Mouse (Mus musculus): ENCODE data around the gene Rnf227. TPM values are rescaled to one million over a fixed set of nuclear protein-coding genes. Genes with fewer than 3 reads are reported as not detected.
A peak's percentile ranks its signal among the peaks of the same experiment; 100 is the strongest.

Rnf227 gene
- polyA plus RNA-seq, 2 experiments from 2014 or later: 2.4 to 3.4 TPM

GRCm38 (mm10) chr11:69331929-69332405 lies 8.3 kb upstream of the Rnf227 start:
- peak; percentile 75 for ATAC-seq

- no peak for ATAC-seq
Measured at GRCm38 (mm10) chr11:69332713-69333253, 7.5 kb upstream of the Rnf227 start.

- no peak for ATAC-seq
Measured at GRCm38 (mm10) chr11:69333922-69334321, 6.3 kb upstream of the Rnf227 start.

GRCm38 (mm10) chr11:69334796-69335195 lies 5.5 kb upstream of the Rnf227 start:
- ATAC-seq: no peak

GRCm38 (mm10) chr11:69346441-69346840 lies 6.2 kb downstream of the Rnf227 start:
- ATAC-seq: no peak

GRCm38 (mm10) chr11:69356544-69356943 lies 16.3 kb downstream of the Rnf227 start:
- ATAC-seq: no peak

GRCm38 (mm10) chr11:69357690-69358089 lies 17.4 kb downstream of the Rnf227 start:
- ATAC-seq: no peak

- ATAC-seq: no peak
Measured at GRCm38 (mm10) chr11:69362021-69362420, 21.8 kb downstream of the Rnf227 start.

GRCm38 (mm10) chr11:69362479-69362878 lies 22.2 kb downstream of the Rnf227 start:
- no peak for ATAC-seq

- no peak for ATAC-seq
Measured at GRCm38 (mm10) chr11:69364376-69364775, 24.1 kb downstream of the Rnf227 start.

- ATAC-seq: no peak
Measured at GRCm38 (mm10) chr11:69364910-69365309, 24.6 kb downstream of the Rnf227 start.

- ATAC-seq: no peak
Measured at GRCm38 (mm10) chr11:69365722-69366121, 25.5 kb downstream of the Rnf227 start.

- ATAC-seq: peak; percentile 77
Measured at GRCm38 (mm10) chr11:69366157-69366854, 26.0 kb downstream of the Rnf227 start.

- ATAC-seq: no peak
Measured at GRCm38 (mm10) chr11:69366855-69367615, 26.8 kb downstream of the Rnf227 start.

- ATAC-seq: no peak
Measured at GRCm38 (mm10) chr11:69367616-69368355, 27.5 kb downstream of the Rnf227 start.

GRCm38 (mm10) chr11:69368356-69369214 lies 28.3 kb downstream of the Rnf227 start:
- no peak for ATAC-seq

GRCm38 (mm10) chr11:69369215-69369989 lies 29.1 kb downstream of the Rnf227 start, which contains the start of gene Chd3:
Chd3 (minus strand) TSS chr11:69369406.
- no peak for ATAC-seq

- ATAC-seq: no peak
Measured at GRCm38 (mm10) chr11:69369990-69370816, 29.9 kb downstream of the Rnf227 start.

GRCm38 (mm10) chr11:69370817-69371215 lies 30.6 kb downstream of the Rnf227 start:
- ATAC-seq: no peak

GRCm38 (mm10) chr11:69371601-69372000 lies 31.3 kb downstream of the Rnf227 start:
- no peak for ATAC-seq
